Mouse (Mus musculus) kidney, postnatal 0 days (tissue): ENCODE measurements at regions not wholly inside any gene's neighbourhood (a gene's known extent, or its start where the extent isn't known, plus 50 kb on each side); places are given as distances from the start of the nearest gene placed in this dataset.
A peak's percentile ranks its signal among the peaks of the same experiment; 100 is the strongest.

ENCODE experiments used
- ATAC-seq: fragments of 200-750 bp; cut with Nextera tagmentation; replicated peaks from 2 replicates; pipeline ENCODE4 v1.8.0; 2017; ENCODE audit warnings: low read depth, moderate number of reproducible peaks, moderate TSS enrichment, moderate library complexity; ENCODE audit not compliant: low FRiP score
- DNase-seq: peaks from one replicate; pipeline ENCODE4 v3.0.0-alpha.2; 2016; ENCODE audit warnings: low spot score
- H3K27ac ChIP-seq: fragments of 300-500 bp; sonication (generic); 2 replicates; pipeline ENCODE4 v1.5.1; 2014; ENCODE audit warnings: mild to moderate bottlenecking
- H3K27me3 ChIP-seq: fragments of 300-500 bp; sonication (generic); 2 replicates; pipeline ENCODE4 v1.6.1; 2014; ENCODE audit warnings: low read length, mixed read lengths; ENCODE audit not compliant: insufficient read depth
- H3K36me3 ChIP-seq: fragments of 300-500 bp; sonication (generic); 2 replicates; pipeline ENCODE4 v1.6.1; 2014; ENCODE audit warnings: low read length, mixed read lengths; ENCODE audit not compliant: insufficient read depth
- H3K4me1 ChIP-seq: fragments of 300-500 bp; sonication (generic); replicated peaks from 2 replicates; pipeline ENCODE4 v1.6.1; 2014; ENCODE audit warnings: antibody characterized with exemption, low read length, mixed read lengths; ENCODE audit not compliant: insufficient read depth
- H3K4me2 ChIP-seq: fragments of 300-500 bp; sonication (generic); 2 replicates; pipeline ENCODE4 v1.6.1; 2014; ENCODE audit warnings: mild to moderate bottlenecking, low read length, moderate library complexity, mixed read lengths
- H3K4me3 ChIP-seq: fragments of 300-500 bp; sonication (generic); replicated peaks from 2 replicates; pipeline ENCODE4 v1.5.1; 2014; ENCODE audit warnings: low read depth, low read length
- H3K9ac ChIP-seq: fragments of 300-500 bp; sonication (generic); 2 replicates; pipeline ENCODE4 v1.6.1; 2014; ENCODE audit warnings: low read depth, low read length
- H3K9me3 ChIP-seq: fragments of 300-500 bp; sonication (generic); replicated peaks from 2 replicates; pipeline ENCODE4 v1.6.1; 2016; ENCODE audit warnings: low read length, inconsistent platforms, mixed read lengths
- CTCF ChIP-seq: IDR thresholded peaks from 2 replicates; pipeline ENCODE4 v1.5.1; 2016; ENCODE audit warnings: antibody characterized with exemption, low read depth, mild to moderate bottlenecking, moderate library complexity
- WGBS: fragments of 180-500 bp; shearing (Covaris S2); extraction: QIAGEN DNeasy Blood & Tissue Kit; methylation state at CpG from one replicate; pipeline ENCODE4 v1.1.7; 2014; 5-methylcytosine and 5-hydroxymethylcytosine counted together

GRCm38 (mm10) chr17:74920056-74920455 is 85.3 kb upstream of the Ltbp1 start:
- no peak for DNase-seq
- 78% methylated on average over 5 of the region's 5 CpGs for WGBS

GRCm38 (mm10) chr17:74921413-74921812 is 84.0 kb upstream of the Ltbp1 start:
- Histone ChIP-seq H3K36me3 (no peaks in the 10 kb centered on the region), H3K4me1 (no peaks in the 10 kb centered on the region), H3K4me3 (no peak overlapping the region), H3K9me3 (no peaks in the 10 kb centered on the region), H3K27ac (no peak overlapping the region), H3K27me3 (no peaks in the 10 kb centered on the region), H3K4me2 (no peak overlapping the region), H3K9ac (no peak overlapping the region)
- DNase-seq (no peak), ATAC-seq (no peak)
- WGBS, result 90% methylated on average over 6 of the region's 6 CpGs
- no peak for TF ChIP-seq CTCF

More at GRCm38 (mm10) chr17:74920056-74920455, 85.3 kb upstream of the Ltbp1 start:
- H3K4me3 ChIP-seq, result no peak overlapping the region
- TF ChIP-seq CTCF, result no peak
- ATAC-seq, result no peak
- no peaks in the 10 kb centered on the region for H3K4me1 ChIP-seq
- H3K27me3 ChIP-seq, result no peaks in the 10 kb centered on the region
- H3K27ac ChIP-seq, result no peak overlapping the region
- no peak overlapping the region for H3K4me2 ChIP-seq
- no peaks in the 10 kb centered on the region for H3K36me3 ChIP-seq
- no peaks in the 10 kb centered on the region for H3K9me3 ChIP-seq
- no peak overlapping the region for H3K9ac ChIP-seq

- H3K9ac ChIP-seq, result no peak overlapping the region
- no peaks in the 10 kb centered on the region for H3K9me3 ChIP-seq
- no peaks in the 10 kb centered on the region for H3K4me1 ChIP-seq
- ATAC-seq (0 out of 2 replicates have a peak, but pooled peaks have one; percentile 21), DNase-seq (no peak)
- no peak for TF ChIP-seq CTCF
- no peak overlapping the region for H3K4me2 ChIP-seq
- H3K27me3 ChIP-seq, result no peaks in the 10 kb centered on the region
- WGBS, result 51% methylated on average over 4 of the region's 4 CpGs
- H3K36me3 ChIP-seq, result no peaks in the 10 kb centered on the region
- no peak overlapping the region for H3K27ac ChIP-seq
- no peak overlapping the region for H3K4me3 ChIP-seq
These were observed 83.4 kb upstream of the Ltbp1 start for GRCm38 (mm10) chr17:74922016-74922415.

- H3K27me3 ChIP-seq, result no peaks in the 10 kb centered on the region
- H3K27ac ChIP-seq, result no peak overlapping the region
- no peak overlapping the region for H3K4me2 ChIP-seq
- no peak overlapping the region for H3K4me3 ChIP-seq
- no peaks in the 10 kb centered on the region for H3K36me3 ChIP-seq
- no peaks in the 10 kb centered on the region for H3K4me1 ChIP-seq
- H3K9me3 ChIP-seq, result no peaks in the 10 kb centered on the region
- H3K9ac ChIP-seq, result no peak overlapping the region
- peak; percentile 61 for ATAC-seq
- 13% methylated on average over 3 of the region's 3 CpGs for WGBS
- TF ChIP-seq CTCF, result no peak
- peak; percentile 65 for DNase-seq
These were observed 82.8 kb upstream of the Ltbp1 start for GRCm38 (mm10) chr17:74922591-74922990.

- 16% methylated on average over 9 of the region's 9 CpGs for WGBS
- peak; percentile 69; the same call in 1 of the 2 replicates for ATAC-seq
- H3K4me2 ChIP-seq, result no peak overlapping the region
- H3K27ac ChIP-seq, result no peak overlapping the region
- no peaks in the 10 kb centered on the region for H3K4me1 ChIP-seq
- H3K4me3 ChIP-seq, result no peak overlapping the region
- peak; percentile 44 for DNase-seq
- no peaks in the 10 kb centered on the region for H3K27me3 ChIP-seq
- no peaks in the 10 kb centered on the region for H3K36me3 ChIP-seq
- TF ChIP-seq CTCF, result no peak
- no peaks in the 10 kb centered on the region for H3K9me3 ChIP-seq
- H3K9ac ChIP-seq, result no peak overlapping the region
These were observed 82.3 kb upstream of the Ltbp1 start for GRCm38 (mm10) chr17:74923101-74923500.

- H3K27me3 ChIP-seq, result no peaks in the 10 kb centered on the region
- H3K36me3 ChIP-seq, result no peaks in the 10 kb centered on the region
- no peak for TF ChIP-seq CTCF
- H3K4me2 ChIP-seq, result no peak overlapping the region
- DNase-seq, result no peak
- H3K9ac ChIP-seq, result no peak overlapping the region
- H3K9me3 ChIP-seq, result no peaks in the 10 kb centered on the region
- 91% methylated on average over 6 of the region's 6 CpGs for WGBS
- ATAC-seq, result no peak
- H3K27ac ChIP-seq, result no peak overlapping the region
- H3K4me3 ChIP-seq, result no peak overlapping the region
- no peaks in the 10 kb centered on the region for H3K4me1 ChIP-seq
These were observed 80.2 kb upstream of the Ltbp1 start for GRCm38 (mm10) chr17:74925131-74925530.

GRCm38 (mm10) chr17:74927981-74928380 is 77.4 kb upstream of the Ltbp1 start:
- Histone ChIP-seq H3K9me3 (no peaks in the 10 kb centered on the region), H3K4me2 (no peak overlapping the region), H3K27me3 (no peaks in the 10 kb centered on the region), H3K4me1 (no peaks in the 10 kb centered on the region), H3K9ac (no peak overlapping the region), H3K4me3 (no peak overlapping the region), H3K27ac (no peak overlapping the region), H3K36me3 (no peaks in the 10 kb centered on the region)
- TF ChIP-seq CTCF, result no peak
- 71% methylated on average over 5 of the region's 5 CpGs for WGBS
- ATAC-seq (no peak), DNase-seq (no peak)
